Mouse (Mus musculus): ENCODE data around the gene Spata5. TPM values are rescaled to one million over a fixed set of nuclear protein-coding genes. Genes with fewer than 3 reads are reported as not detected.
"Not testable (repeated sequence)": the region's sequence is repeated elsewhere in the genome, so short reads cannot be mapped to it uniquely, and the experiment has no call there.

Spata5 gene
- polyA plus RNA-seq, 1 experiment from 2014 or later, result 44.8 TPM

DNA sequence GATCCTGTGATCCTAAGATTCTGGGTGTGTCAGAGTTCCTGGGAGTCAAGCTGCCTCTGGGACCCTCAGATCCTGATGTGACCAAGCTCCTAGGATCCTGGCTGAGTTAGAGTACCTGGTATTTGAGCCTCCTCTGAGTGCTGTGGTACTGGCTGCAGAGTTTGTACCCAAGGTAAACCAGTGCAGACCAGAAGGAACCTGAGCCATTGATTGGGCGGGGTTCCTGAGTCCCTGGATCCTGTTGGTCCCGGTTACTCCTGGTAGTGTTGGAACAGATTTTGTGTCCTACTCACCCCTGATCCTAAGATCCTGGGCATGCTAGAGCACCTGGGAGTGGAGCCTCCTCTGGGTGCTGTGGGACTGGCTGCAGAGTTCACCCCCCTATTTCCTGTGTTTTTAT, 121.0 kb downstream of the Spata5 start:
- not testable (repeated sequence) for H3K4me1 ChIP-seq; H3K27ac ChIP-seq; H3K4me2 ChIP-seq; ATAC-seq (ENCODE audit: low FRiP score); H3K36me3 ChIP-seq (replicated peaks); H3K27me3 ChIP-seq; H3K4me3 ChIP-seq (replicated peaks); H3K9ac ChIP-seq
- peaks cover 11% of the 10 kb centered on the region; the same call in 1 of the 2 replicates for H3K9me3 ChIP-seq
- WGBS, result 95% methylated on average over 2 of the region's 2 CpGs

GRCm38 (mm10) chr3:37546351-37546750, 126.7 kb downstream of the Spata5 start:
- H3K4me2 ChIP-seq, result no peak overlapping the region
- no peaks in the 10 kb centered on the region for H3K36me3 ChIP-seq (replicated peaks)
- ATAC-seq (ENCODE audit: low FRiP score), result no peak
- WGBS, result 85% methylated on average over 4 of the region's 4 CpGs
- H3K27ac ChIP-seq, result no peak overlapping the region
- H3K27me3 ChIP-seq, result no peaks in the 10 kb centered on the region
- no peak overlapping the region for H3K9ac ChIP-seq
- H3K9me3 ChIP-seq, result no peaks in the 10 kb centered on the region
- no peak overlapping the region for H3K4me3 ChIP-seq (replicated peaks)
- no peaks in the 10 kb centered on the region for H3K4me1 ChIP-seq

- H3K27me3 ChIP-seq, result no peaks in the 10 kb centered on the region
- H3K9ac ChIP-seq, result no peak overlapping the region
- no peaks in the 10 kb centered on the region for H3K9me3 ChIP-seq
- no peaks in the 10 kb centered on the region for H3K36me3 ChIP-seq (replicated peaks)
- no peak for ATAC-seq (ENCODE audit: low FRiP score)
- no peak overlapping the region for H3K4me3 ChIP-seq (replicated peaks)
- H3K4me1 ChIP-seq, result no peaks in the 10 kb centered on the region
- WGBS, result 85% methylated on average over 3 of the region's 3 CpGs
- no peak overlapping the region for H3K4me2 ChIP-seq
- H3K27ac ChIP-seq, result no peak overlapping the region
Observed at GRCm38 (mm10) chr3:37550190-37550589, 130.5 kb downstream of the Spata5 start.

GRCm38 (mm10) chr3:37550594-37550993, 130.9 kb downstream of the Spata5 start:
- H3K27ac ChIP-seq, result no peak overlapping the region
- WGBS, result 48% methylated on average over 1 of the region's 1 CpGs
- ATAC-seq (ENCODE audit: low FRiP score), result no peak

GRCm38 (mm10) chr3:37551486-37551885, 131.8 kb downstream of the Spata5 start:
- ATAC-seq (ENCODE audit: low FRiP score), result no peak
- Histone ChIP-seq H3K4me3 (replicated peaks) (no peak overlapping the region), H3K9ac (no peak overlapping the region), H3K36me3 (replicated peaks) (no peaks in the 10 kb centered on the region), H3K27ac (no peak overlapping the region), H3K27me3 (no peaks in the 10 kb centered on the region), H3K4me1 (no peaks in the 10 kb centered on the region), H3K4me2 (no peak overlapping the region), H3K9me3 (no peaks in the 10 kb centered on the region)
- 80% methylated on average over 1 of the region's 1 CpGs for WGBS

More at GRCm38 (mm10) chr3:37550594-37550993, 130.9 kb downstream of the Spata5 start:
- Histone ChIP-seq H3K4me2 (no peak overlapping the region), H3K4me1 (no peaks in the 10 kb centered on the region), H3K36me3 (replicated peaks) (no peaks in the 10 kb centered on the region), H3K9ac (no peak overlapping the region), H3K27me3 (no peaks in the 10 kb centered on the region), H3K9me3 (no peaks in the 10 kb centered on the region), H3K4me3 (replicated peaks) (no peak overlapping the region)

DNA sequence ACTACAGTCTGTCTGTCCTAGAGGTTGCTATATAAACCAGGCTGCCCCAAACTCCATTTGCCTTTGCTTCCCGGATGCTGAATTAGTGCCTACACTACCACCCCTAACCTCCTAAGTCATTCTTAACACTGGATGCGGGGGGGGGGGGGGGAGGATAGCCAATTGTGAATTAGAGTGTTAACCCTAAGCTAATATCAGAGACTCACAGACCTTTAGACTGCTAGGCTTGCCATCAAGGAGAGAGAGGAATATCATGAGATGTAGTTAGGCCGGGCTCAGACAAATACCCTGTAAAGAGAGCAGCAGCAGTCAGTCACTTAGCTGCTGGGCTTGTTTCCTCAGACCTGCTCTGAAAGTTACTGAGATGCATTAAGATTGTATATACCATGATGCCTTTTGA, 132.5 kb downstream of the Spata5 start:
- no peaks in the 10 kb centered on the region for H3K4me1 ChIP-seq
- H3K27ac ChIP-seq, result no peak overlapping the region
- H3K9me3 ChIP-seq, result no peaks in the 10 kb centered on the region
- no peak overlapping the region for H3K9ac ChIP-seq
- H3K4me3 ChIP-seq (replicated peaks), result no peak overlapping the region
- ATAC-seq (ENCODE audit: low FRiP score), result no peak
- no peaks in the 10 kb centered on the region for H3K36me3 ChIP-seq (replicated peaks)
- WGBS, result 77% methylated on average over 3 of the region's 3 CpGs
- H3K27me3 ChIP-seq, result no peaks in the 10 kb centered on the region
- no peak overlapping the region for H3K4me2 ChIP-seq

GRCm38 (mm10) chr3:37553371-37554033, 133.8 kb downstream of the Spata5 start:
- Histone ChIP-seq H3K27me3 (no peaks in the 10 kb centered on the region), H3K4me1 (no peaks in the 10 kb centered on the region), H3K9me3 (no peaks in the 10 kb centered on the region), H3K36me3 (replicated peaks) (no peaks in the 10 kb centered on the region), H3K9ac (no peak overlapping the region), H3K4me2 (no peak overlapping the region), H3K4me3 (replicated peaks) (no peak overlapping the region), H3K27ac (no peak overlapping the region)
- no peak for ATAC-seq (ENCODE audit: low FRiP score)
- 81% methylated on average over 1 of the region's 1 CpGs for WGBS

DNA sequence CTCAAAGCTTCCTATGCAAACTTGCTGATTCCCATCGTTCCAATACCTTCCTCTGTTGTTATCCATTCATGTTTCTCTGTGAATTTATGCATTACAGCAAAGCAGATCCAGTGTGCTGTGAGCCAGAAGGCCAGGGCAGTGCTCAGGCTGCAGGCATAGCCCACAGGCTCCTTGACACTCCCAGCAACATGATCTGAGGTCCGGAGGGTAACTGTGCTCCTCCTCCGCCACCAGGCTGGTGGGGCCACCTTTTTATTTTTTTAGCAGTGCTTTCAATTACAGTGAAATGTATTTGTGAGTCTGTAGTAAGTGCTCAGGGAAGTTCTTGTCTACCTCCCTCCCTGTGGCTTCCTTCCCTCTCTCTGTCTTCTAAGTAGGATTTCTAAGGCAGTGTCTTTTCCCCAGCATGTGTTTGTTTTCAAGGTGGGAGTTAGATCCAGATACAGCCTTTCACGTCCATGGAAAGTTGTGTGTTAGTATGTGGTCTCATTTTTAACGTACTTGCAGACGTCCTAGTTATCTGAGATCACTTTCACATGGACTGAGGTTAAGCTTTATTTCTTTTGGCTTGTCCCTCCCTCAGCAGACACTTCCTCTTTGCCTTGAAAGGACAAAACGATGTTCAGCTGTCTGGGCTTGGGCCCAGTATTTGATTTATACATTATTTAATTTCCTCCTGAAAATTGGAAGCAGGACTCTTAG, 136.9 kb downstream of the Spata5 start:
- no peak overlapping the region for H3K9ac ChIP-seq
- 81% methylated on average over 7 of the region's 7 CpGs for WGBS

DNA sequence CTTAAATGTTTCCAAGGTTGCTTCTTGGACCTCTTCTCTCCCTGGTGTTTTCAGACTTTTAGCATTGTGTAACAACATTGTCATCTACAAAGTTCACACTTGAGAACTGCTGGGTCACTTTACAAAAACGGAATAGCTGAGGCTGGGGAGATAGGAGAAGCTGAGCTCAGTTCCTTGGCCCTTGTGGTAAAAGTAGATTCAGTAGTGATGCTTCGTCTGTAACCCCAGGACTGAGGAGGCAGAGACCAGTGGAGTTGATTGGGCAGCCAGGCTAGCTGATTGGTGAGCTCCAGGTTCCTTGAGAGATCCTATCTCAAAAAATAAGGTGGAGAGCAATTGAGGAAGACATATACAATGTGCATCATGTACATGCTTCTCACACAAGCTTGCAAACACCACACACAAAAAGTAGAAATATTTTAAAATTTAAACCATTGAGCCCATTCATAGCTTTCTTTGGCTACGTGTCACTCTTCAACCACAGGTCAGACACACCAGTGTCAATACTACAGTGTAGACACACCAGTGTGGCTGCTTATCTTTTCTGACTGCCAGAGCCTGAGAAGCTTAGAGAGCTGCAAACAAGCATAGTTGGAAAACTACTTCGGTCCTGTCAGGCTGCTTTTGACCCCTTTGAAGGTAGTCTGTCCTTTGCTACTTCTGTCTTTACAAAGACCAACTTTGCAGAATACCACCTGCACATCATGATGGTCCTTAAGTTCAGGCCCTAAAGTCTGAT, 138.2 kb downstream of the Spata5 start:
- Histone ChIP-seq H3K27ac (no peak overlapping the region), H3K36me3 (replicated peaks) (no peaks in the 10 kb centered on the region), H3K4me3 (replicated peaks) (no peak overlapping the region), H3K4me2 (no peak overlapping the region), H3K4me1 (peaks cover 7% of the 10 kb centered on the region; the same call in 1 of the 2 replicates), H3K27me3 (no peaks in the 10 kb centered on the region), H3K9ac (no peak overlapping the region), H3K9me3 (no peaks in the 10 kb centered on the region)
- no peak for ATAC-seq (ENCODE audit: low FRiP score)
- WGBS, result 88% methylated on average over 4 of the region's 4 CpGs

More for the DNA sequence above, 136.9 kb downstream of the Spata5 start:
- no peak overlapping the region for H3K4me3 ChIP-seq (replicated peaks)
- peaks cover 7% of the 10 kb centered on the region; the same call in 1 of the 2 replicates for H3K4me1 ChIP-seq
- no peaks in the 10 kb centered on the region for H3K36me3 ChIP-seq (replicated peaks)
- ATAC-seq (ENCODE audit: low FRiP score), result no peak
- no peak overlapping the region for H3K27ac ChIP-seq
- no peaks in the 10 kb centered on the region for H3K9me3 ChIP-seq
- no peaks in the 10 kb centered on the region for H3K27me3 ChIP-seq
- H3K4me2 ChIP-seq, result no peak overlapping the region

DNA sequence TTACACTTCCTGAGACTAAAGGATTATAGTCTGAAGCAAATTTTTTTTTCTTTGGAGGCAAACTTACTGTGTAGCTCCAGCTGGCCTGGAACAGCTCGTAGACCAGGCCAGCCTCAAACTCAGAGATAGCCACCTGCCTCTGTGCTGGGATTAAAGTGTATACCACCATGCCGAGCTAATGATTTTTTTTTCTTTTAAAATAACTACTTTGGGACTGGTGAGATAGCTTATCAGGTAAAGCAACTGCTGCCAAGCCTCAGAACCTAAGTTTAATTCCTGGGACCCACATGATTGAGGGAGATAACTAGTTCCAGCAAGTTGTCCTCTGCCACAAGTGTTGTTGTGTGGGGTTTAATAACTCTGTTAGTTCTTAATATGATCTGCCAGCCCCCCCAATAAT, 139.6 kb downstream of the Spata5 start:
- no peak overlapping the region for H3K9ac ChIP-seq
- no peak overlapping the region for H3K27ac ChIP-seq
- H3K4me1 ChIP-seq, result peaks cover 7% of the 10 kb centered on the region; the same call in 1 of the 2 replicates
- no peaks in the 10 kb centered on the region for H3K36me3 ChIP-seq (replicated peaks)
- H3K4me3 ChIP-seq (replicated peaks), result no peak overlapping the region
- no peaks in the 10 kb centered on the region for H3K27me3 ChIP-seq
- H3K4me2 ChIP-seq, result no peak overlapping the region
- no peaks in the 10 kb centered on the region for H3K9me3 ChIP-seq
- 76% methylated on average over 2 of the region's 2 CpGs for WGBS
- ATAC-seq (ENCODE audit: low FRiP score), result no peak

DNA sequence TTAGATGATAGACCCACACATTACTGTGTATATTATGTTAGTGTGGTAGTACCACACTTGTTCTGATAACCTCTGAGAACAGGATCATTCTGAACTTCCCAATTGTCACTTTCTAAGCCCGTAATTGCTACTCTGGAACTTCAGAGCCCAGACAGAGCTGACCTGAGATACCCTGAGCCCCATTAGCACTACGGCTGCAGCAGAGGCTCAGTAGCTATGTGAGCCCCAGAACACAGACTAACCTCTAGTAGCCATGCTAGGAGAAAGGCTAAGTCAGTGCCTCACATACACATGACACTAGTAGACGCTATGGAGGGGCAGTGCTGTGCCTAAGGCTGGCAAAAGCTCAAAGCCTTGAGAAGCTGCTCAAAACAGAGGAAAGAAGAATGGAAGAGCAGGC, 141.8 kb downstream of the Spata5 start:
- WGBS, result 91% methylated on average over 3 of the region's 3 CpGs
- no peak for ATAC-seq (ENCODE audit: low FRiP score)
- H3K4me2 ChIP-seq, result no peak overlapping the region

DNA sequence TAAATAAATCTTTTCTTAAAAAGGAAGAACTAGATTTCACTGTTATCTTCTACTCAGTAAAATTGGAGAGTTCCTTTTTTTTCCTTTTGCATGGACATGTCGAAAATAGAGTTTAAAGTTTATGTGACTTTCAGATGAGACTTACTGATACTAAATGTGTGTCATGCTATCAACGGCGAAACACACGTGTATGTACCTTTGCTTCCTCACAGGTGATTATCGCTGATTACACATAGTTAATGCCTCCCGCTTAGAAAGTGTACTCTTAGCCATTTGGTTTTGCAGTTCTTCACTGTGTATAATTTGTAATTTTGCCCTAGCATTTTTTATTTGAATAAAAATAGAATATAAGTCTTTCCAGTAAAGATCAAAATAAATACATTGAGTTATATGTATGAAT, 146.4 kb downstream of the Spata5 start:
- no peaks in the 10 kb centered on the region for H3K9me3 ChIP-seq
- H3K4me3 ChIP-seq (replicated peaks), result no peak overlapping the region
- H3K9ac ChIP-seq, result no peak overlapping the region
- H3K36me3 ChIP-seq (replicated peaks), result no peaks in the 10 kb centered on the region
- no peak overlapping the region for H3K4me2 ChIP-seq
- peaks cover 19% of the 10 kb centered on the region for H3K4me1 ChIP-seq
- no peak for ATAC-seq (ENCODE audit: low FRiP score)
- H3K27ac ChIP-seq, result no peak overlapping the region
- no peaks in the 10 kb centered on the region for H3K27me3 ChIP-seq
- 93% methylated on average over 6 of the region's 6 CpGs for WGBS

More for the DNA sequence above, 141.8 kb downstream of the Spata5 start:
- no peak overlapping the region for H3K4me3 ChIP-seq (replicated peaks)
- no peak overlapping the region for H3K9ac ChIP-seq
- no peak overlapping the region for H3K27ac ChIP-seq
- H3K9me3 ChIP-seq, result no peaks in the 10 kb centered on the region
- no peaks in the 10 kb centered on the region for H3K27me3 ChIP-seq
- H3K4me1 ChIP-seq, result peaks cover 7% of the 10 kb centered on the region; the same call in 1 of the 2 replicates
- no peaks in the 10 kb centered on the region for H3K36me3 ChIP-seq (replicated peaks)

Data from forebrain, embryonic 12.5 days (tissue).